Mouse (Mus musculus) megakaryocyte, embryonic 14.5 days (primary cell): ENCODE results near the gene AF366264.

Source experiments
- FLI1 ChIP-seq: IDR thresholded peaks from 2 replicates; pipeline ENCODE4 v1.6.1; 2012; ENCODE audit warnings: low read length, inconsistent platforms, mixed read lengths
- GATA1 ChIP-seq: IDR thresholded peaks from 3 replicates; pipeline ENCODE4 v1.6.1; 2012; ENCODE audit warnings: mixed read lengths, low read length, inconsistent platforms, borderline replicate concordance

GRCm38 (mm10) chr8:13793746-13794101 lies 44.5 kb downstream of the AF366264 start:
- TF ChIP-seq GATA1 = no peak
- no peak for TF ChIP-seq FLI1
